Mouse (Mus musculus): ENCODE data around the gene Ppp1r13l. TPM values are rescaled to one million over a fixed set of nuclear protein-coding genes. Genes with fewer than 3 reads are reported as not detected.

Ppp1r13l gene
- total and polyA plus RNA-seq, 3 experiments, result 1.5 to 15.9 TPM; not detected in 1

DNA sequence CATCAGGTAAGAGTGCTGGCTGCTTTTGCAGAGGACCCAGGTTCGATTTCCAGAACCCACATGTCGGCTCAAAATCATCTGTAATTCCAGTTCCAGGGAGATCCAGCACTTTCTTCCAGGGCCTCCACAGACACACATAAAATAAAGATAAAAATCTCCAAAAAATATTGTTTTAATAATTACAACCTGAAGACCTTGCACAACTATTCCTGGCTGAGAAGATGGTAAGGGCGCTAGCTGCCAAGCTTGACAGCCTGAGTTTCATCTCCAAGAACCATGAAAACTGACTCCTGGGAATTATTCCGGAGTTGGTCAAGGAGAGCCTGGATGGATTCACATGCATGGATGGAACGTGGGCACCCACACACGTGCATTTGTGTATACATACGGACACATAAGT lies 44.9 kb downstream of the Ppp1r13l start, which contains the start of gene Ckm:
TSS of gene Ckm (plus strand) at position 301 of the 400 bp plus-strand sequence.
- Histone ChIP-seq H3K36me3 (ENCODE audit: control insufficient read depth in 1 of 2, insufficient read depth in 2 of 2, low read length in 2 of 2) (no peaks in the 10 kb centered on the region; a peak in 1 of 4 replicates), H3K27me3 (ENCODE audit: control insufficient read depth in 1 of 2, insufficient read depth in 2 of 2, low read length in 2 of 2) (peaks cover 0 to 1% of the 10 kb centered on the region in 2 experiments; a peak in 1 of 4 replicates), H3K79me2 (ENCODE audit: control insufficient read depth, insufficient read depth, low read length, poor library complexity) (no peaks in the 10 kb centered on the region; the same call in 1 of the 2 replicates), H3K27ac (ENCODE audit: control insufficient read depth, low read depth, low read length) (no peak within 1 kb of the TSS), H3K9ac (ENCODE audit: control insufficient read depth, low read depth, low read length, poor library complexity, severe bottlenecking) (peak within 1 kb of the TSS; percentile 60), H3K9me3 (replicated peaks; ENCODE audit: insufficient read depth, low read length) (no peaks in the 10 kb centered on the region), H3K4me1 (ENCODE audit: control insufficient read depth in 1 of 2, insufficient read depth in 2 of 2, low read length in 2 of 2) (peaks cover 0 to 13% of the 10 kb centered on the region in 2 experiments; a peak in 3 of 4 replicates), H3K4me3 (ENCODE audit: control insufficient read depth in 1 of 2, insufficient read depth in 1 of 2, low read depth in 2 of 2, low read length in 2 of 2) (peak within 1 kb of the TSS; percentile 43 to 50)
- DNase-seq (ENCODE audit: low read depth, low spot score), result no peak
- TF ChIP-seq JUND (IDR thresholded peaks at IDR 0.05; ENCODE audit: low read depth, low read length) (no peak), RCOR1 (IDR thresholded peaks at IDR 0.05; ENCODE audit: low read depth, low read length) (no peak), POLR2AphosphoS2 (IDR thresholded peaks at IDR 0.05; ENCODE audit: low read length) (no peak), MXI1 (IDR thresholded peaks at IDR 0.05; ENCODE audit: low read depth, low read length) (0 out of 2 replicates have a peak, but pooled peaks have one; percentile 1), CHD1 (IDR thresholded peaks at IDR 0.05; ENCODE audit: low read depth, low read length) (no peak), SIN3A (IDR thresholded peaks at IDR 0.05; ENCODE audit: low read length) (no peak)

DNA sequence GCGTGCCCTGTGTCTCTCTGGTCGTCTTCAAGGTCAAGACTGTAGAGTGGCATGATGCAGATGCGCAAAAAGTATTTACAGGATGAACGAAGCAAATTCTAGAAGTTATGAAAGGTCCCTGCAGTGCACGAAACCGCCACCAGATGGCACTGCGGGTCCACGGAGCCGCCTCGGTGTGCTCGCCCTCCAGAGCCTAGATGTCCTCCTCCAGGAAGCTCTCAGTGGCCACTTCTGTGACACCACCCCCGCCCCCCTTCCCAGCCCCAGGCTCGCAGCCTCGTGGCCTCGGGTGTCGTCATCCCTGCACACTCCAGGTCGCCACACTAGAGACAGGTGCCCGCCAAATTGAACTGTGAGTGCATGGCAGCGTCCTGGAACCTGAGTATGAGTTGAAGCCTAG lies 45.9 kb downstream of the Ppp1r13l start:
- TF ChIP-seq BHLHE40 (IDR thresholded peaks at IDR 0.05; ENCODE audit: borderline replicate concordance, low read depth, low read length) (peak; percentile 36; the same call in 1 of the 2 replicates), MAZ (IDR thresholded peaks at IDR 0.05; ENCODE audit: low read depth, low read length) (no peak), NELFE (IDR thresholded peaks at IDR 0.05; ENCODE audit: low read depth, low read length) (no peak), SMC3 (IDR thresholded peaks at IDR 0.05; ENCODE audit: low read depth, low read length) (peak; percentile 89), ELF1 (IDR thresholded peaks at IDR 0.05; ENCODE audit: low read depth, low read length) (peak; percentile 40; the same call in 1 of the 2 replicates), MXI1 (IDR thresholded peaks at IDR 0.05; ENCODE audit: low read depth, low read length) (peak; percentile 59; the same call in 1 of the 2 replicates), RCOR1 (IDR thresholded peaks at IDR 0.05; ENCODE audit: low read depth, low read length) (no peak), CTCF (IDR thresholded peaks at IDR 0.05 in 2 of 3, conservative IDR thresholded peaks at IDR 0.05 in 1 of 3; ENCODE audit: control insufficient read depth in 1 of 3, insufficient read depth in 1 of 3, low read depth in 2 of 3, low read length in 3 of 3, poor library complexity in 1 of 3, severe bottlenecking in 1 of 3) (peak; percentile 96 to 98 (median 96)), MAFK (IDR thresholded peaks at IDR 0.05; ENCODE audit: borderline replicate concordance, low read depth, low read length) (no peak), GATA1 (IDR thresholded peaks at IDR 0.05; ENCODE audit: low read depth, low read length) (no peak), ETS1 (IDR thresholded peaks at IDR 0.05; ENCODE audit: low read depth, low read length) (no peak), ZC3H11A (IDR thresholded peaks at IDR 0.05; ENCODE audit: low read depth, low read length) (peak; percentile 87), HCFC1 (IDR thresholded peaks at IDR 0.05; ENCODE audit: low read depth, low read length) (0 out of 2 replicates have a peak, but pooled peaks have one; percentile 49), POLR2AphosphoS5 (IDR thresholded peaks at IDR 0.05; ENCODE audit: borderline replicate concordance, low read depth, low read length) (no peak), RAD21 (IDR thresholded peaks at IDR 0.05; ENCODE audit: low read depth, low read length) (peak; percentile 97), USF1 (IDR thresholded peaks at IDR 0.05; ENCODE audit: low read depth, low read length) (0 out of 2 replicates have a peak, but pooled peaks have one; percentile 12), SIN3A (IDR thresholded peaks at IDR 0.05; ENCODE audit: low read length) (peak; percentile 76)
- Histone ChIP-seq H3K36me3 (ENCODE audit: control insufficient read depth in 1 of 2, insufficient read depth in 2 of 2, low read length in 2 of 2) (no peaks in the 10 kb centered on the region; a peak in 1 of 4 replicates), H3K4me1 (ENCODE audit: control insufficient read depth in 1 of 2, insufficient read depth in 2 of 2, low read length in 2 of 2) (peaks cover 0 to 13% of the 10 kb centered on the region in 2 experiments; a peak in 3 of 4 replicates), H3K27me3 (ENCODE audit: control insufficient read depth in 1 of 2, insufficient read depth in 2 of 2, low read length in 2 of 2) (peaks cover 0 to 2% of the 10 kb centered on the region in 2 experiments; a peak in 1 of 4 replicates), H3K27ac (ENCODE audit: control insufficient read depth, low read depth, low read length) (no peak overlapping the region), H3K9ac (ENCODE audit: control insufficient read depth, low read depth, low read length, poor library complexity, severe bottlenecking) (peak overlapping the region; percentile 60), H3K9me3 (replicated peaks; ENCODE audit: insufficient read depth, low read length) (no peaks in the 10 kb centered on the region), H3K79me2 (ENCODE audit: control insufficient read depth, insufficient read depth, low read length, poor library complexity) (no peaks in the 10 kb centered on the region; the same call in 1 of the 2 replicates), H3K4me3 (ENCODE audit: control insufficient read depth in 1 of 2, insufficient read depth in 1 of 2, low read depth in 2 of 2, low read length in 2 of 2) (peak overlapping the region in 1 of 2 experiments; percentile 37; a peak in 2 of 4 replicates)
- DNase-seq (ENCODE audit: low read depth, low spot score), result peak; percentile 89

All from MEL (cell line).